Mouse (Mus musculus): ENCODE data around the gene Kcnd1. TPM values are rescaled to one million over a fixed set of nuclear protein-coding genes. Genes with fewer than 3 reads are reported as not detected.
A peak's percentile ranks its signal among the peaks of the same experiment; 100 is the strongest.
"Not testable (repeated sequence)": the region's sequence is repeated elsewhere in the genome, so short reads cannot be mapped to it uniquely, and the experiment has no call there.

The Kcnd1 gene
- total RNA-seq (2022): 10 to 100 TPM in 3 of 4 experiments, 1 to 10 TPM in 1; 7.6 to 10.9 (median 10.4) TPM

- peak in 1 of 2 experiments; percentile 55 for DNase-seq (ENCODE audit: low spot score in 2 of 2)
These were observed at the start of gene Kcnd1 for GRCm38 (mm10) chrX:7821865-7822779. Gene Kcnd1, plus strand, starts transcription at chrX:7822289.

GRCm38 (mm10) chrX:7772766-7773165 is 49.3 kb upstream of the Kcnd1 start:
- DNase-seq (ENCODE audit: low spot score in 2 of 2): no peak

GRCm38 (mm10) chrX:7775501-7776205 is 46.4 kb upstream of the Kcnd1 start:
- no peak for DNase-seq (ENCODE audit: low spot score in 2 of 2)

GRCm38 (mm10) chrX:7776329-7777082 is 45.6 kb upstream of the Kcnd1 start:
- DNase-seq (ENCODE audit: low spot score in 2 of 2): peak in 1 of 2 experiments; percentile 26

- DNase-seq (ENCODE audit: low spot score in 2 of 2): no peak
These were observed 43.4 kb upstream of the Kcnd1 start for GRCm38 (mm10) chrX:7778450-7779244.

- no peak for DNase-seq (ENCODE audit: low spot score in 2 of 2)
These were observed 42.8 kb upstream of the Kcnd1 start for GRCm38 (mm10) chrX:7779294-7779693.

- no peak for DNase-seq (ENCODE audit: low spot score in 2 of 2)
These were observed 39.4 kb upstream of the Kcnd1 start for GRCm38 (mm10) chrX:7782603-7783092.

- DNase-seq (ENCODE audit: low spot score in 2 of 2): peak; percentile 25 to 55
These were observed 32.5 kb upstream of the Kcnd1 start, which contains the start of gene Gripap1 for GRCm38 (mm10) chrX:7789542-7790136. Gene Gripap1, plus strand, starts transcription at chrX:7789765.

GRCm38 (mm10) chrX:7790309-7790708 is 31.8 kb upstream of the Kcnd1 start:
- no peak for DNase-seq (ENCODE audit: low spot score in 2 of 2)

GRCm38 (mm10) chrX:7793361-7793760 is 28.7 kb upstream of the Kcnd1 start:
- no peak for DNase-seq (ENCODE audit: low spot score in 2 of 2)

GRCm38 (mm10) chrX:7795016-7795415 is 27.1 kb upstream of the Kcnd1 start:
- DNase-seq (ENCODE audit: low spot score in 2 of 2): no peak

- no peak for DNase-seq (ENCODE audit: low spot score in 2 of 2)
These were observed 24.8 kb upstream of the Kcnd1 start for GRCm38 (mm10) chrX:7797327-7797726.

GRCm38 (mm10) chrX:7802157-7802556 is 19.9 kb upstream of the Kcnd1 start:
- DNase-seq (ENCODE audit: low spot score in 2 of 2): not testable (repeated sequence)

GRCm38 (mm10) chrX:7815016-7815415 is 7.1 kb upstream of the Kcnd1 start:
- not testable (repeated sequence) for DNase-seq (ENCODE audit: low spot score in 2 of 2)

- no peak for DNase-seq (ENCODE audit: low spot score in 2 of 2)
These were observed 15.1 kb downstream of the Kcnd1 start for GRCm38 (mm10) chrX:7837146-7837545.

- no peak for DNase-seq (ENCODE audit: low spot score in 2 of 2)
These were observed 18.7 kb downstream of the Kcnd1 start for GRCm38 (mm10) chrX:7840842-7841162.

GRCm38 (mm10) chrX:7841163-7842162 is 19.4 kb downstream of the Kcnd1 start, which contains the start of gene Otud5:
Gene Otud5, plus strand, starts transcription at chrX:7841364.
- DNase-seq (ENCODE audit: low spot score in 2 of 2): peak; percentile 79 to 97

- peak; percentile 5 to 28 for DNase-seq (ENCODE audit: low spot score in 2 of 2)
These were observed 20.2 kb downstream of the Kcnd1 start for GRCm38 (mm10) chrX:7842318-7842717.

GRCm38 (mm10) chrX:7847845-7848244 is 25.8 kb downstream of the Kcnd1 start:
- peak in 1 of 2 experiments; percentile 31 for DNase-seq (ENCODE audit: low spot score in 2 of 2)

All from left cerebral cortex, adult 8-10 months (tissue).